10 mouse cellular contexts compared by ENCODE assay signal in genomic region chr8:26848098-26848772, GRCm38 (mm10).
A peak's percentile ranks its signal among the peaks of the same experiment; 100 is the strongest.
DNase-seq lines count a peak whose midpoint lies in the region; ATAC-seq lines count a peak whose summit lies in the region.
"Had no signal": no experiment of that assay in that cellular context is flagged by ENCODE, and none has a peak within 500 bp of the region (broad histone marks: within the 10 kb centered on the region; RNA-seq: fewer than 3 reads in every experiment).

No protein-coding gene starts in this region.

- H3K4me3 ChIP-seq in midbrain, embryonic 11.5 days (ENCODE audit: low read depth, low read length), result no peak overlapping the region
- H3K4me3 ChIP-seq in midbrain, embryonic 16.5 days (ENCODE audit: low read depth, low read length), result no peak overlapping the region
- H3K4me3 ChIP-seq: forebrain, embryonic 13.5 days had no signal

- H3K27me3 ChIP-seq in midbrain, embryonic 11.5 days (ENCODE audit: control insufficient read depth, insufficient read depth, low read length), result no peaks in the 10 kb centered on the region
- H3K27me3 ChIP-seq in midbrain, embryonic 16.5 days (ENCODE audit: control insufficient read depth, insufficient read depth, low read depth, low read length), result no peaks in the 10 kb centered on the region
- H3K27me3 ChIP-seq: forebrain, embryonic 13.5 days had no signal

- peak; percentile 46 for DNase-seq in adrenal gland, postnatal 14 days
- DNase-seq in adrenal gland, adult 8-10 months, result no peak
- peak; percentile 59 for DNase-seq in midbrain, embryonic 11.5 days (ENCODE audit: low spot score, missing footprints)
- peak; percentile 56 to 70 for DNase-seq in kidney, postnatal 4 days
- no peak for DNase-seq in right cerebral cortex, postnatal 4 days
- DNase-seq in layer of hippocampus, postnatal 25 days (ENCODE audit: extremely low spot score in 1 of 2, low spot score in 1 of 2), result no peak
- no peak for DNase-seq in retina, embryonic 14.5 days (ENCODE audit: low spot score)

- peaks cover 2% of the 10 kb centered on the region; the same call in 1 of the 2 replicates for H3K4me1 ChIP-seq in midbrain, embryonic 11.5 days (ENCODE audit: control insufficient read depth, insufficient read depth, low read length)
- H3K4me1 ChIP-seq in midbrain, embryonic 16.5 days (ENCODE audit: control insufficient read depth, insufficient read depth, low read length), result no peaks in the 10 kb centered on the region
- H3K4me1 ChIP-seq: forebrain, embryonic 13.5 days had no signal

- ATAC-seq in midbrain, embryonic 11.5 days (ENCODE audit: low FRiP score), result no peak
- no peak for ATAC-seq in midbrain, embryonic 16.5 days
- ATAC-seq: forebrain, embryonic 13.5 days had no signal

- H3K9ac ChIP-seq in midbrain, embryonic 11.5 days (ENCODE audit: low read length), result no peak overlapping the region
- H3K9ac ChIP-seq in midbrain, embryonic 16.5 days (ENCODE audit: low read depth, low read length), result no peak overlapping the region
- H3K9ac ChIP-seq: forebrain, embryonic 13.5 days; liver, embryonic 14.5 days had no signal

- no peaks in the 10 kb centered on the region for H3K36me3 ChIP-seq in midbrain, embryonic 11.5 days (ENCODE audit: control insufficient read depth, insufficient read depth, low read length)
- H3K36me3 ChIP-seq in midbrain, embryonic 16.5 days (ENCODE audit: control insufficient read depth, insufficient read depth, low read length), result no peaks in the 10 kb centered on the region

- no peaks in the 10 kb centered on the region for H3K9me3 ChIP-seq in midbrain, embryonic 11.5 days (ENCODE audit: control insufficient read depth, low read length)
- no peaks in the 10 kb centered on the region for H3K9me3 ChIP-seq in midbrain, embryonic 16.5 days (replicated peaks; ENCODE audit: control insufficient read depth, low read length, poor library complexity, severe bottlenecking)
- H3K9me3 ChIP-seq: forebrain, embryonic 13.5 days had no signal

- H3K4me2 ChIP-seq in midbrain, embryonic 11.5 days, result no peak overlapping the region
- no peak overlapping the region for H3K4me2 ChIP-seq in midbrain, embryonic 16.5 days (ENCODE audit: low read length)
- H3K4me2 ChIP-seq: forebrain, embryonic 13.5 days had no signal

- WGBS in midbrain, embryonic 11.5 days, result 88% methylated on average over 17 of the region's 17 CpGs
- WGBS in midbrain, embryonic 16.5 days, result 83% methylated on average over 17 of the region's 17 CpGs

- H3K27ac ChIP-seq in midbrain, embryonic 11.5 days (ENCODE audit: low read depth, low read length), result no peak overlapping the region
- no peak overlapping the region for H3K27ac ChIP-seq in midbrain, embryonic 16.5 days (ENCODE audit: low read length)
- H3K27ac ChIP-seq: forebrain, embryonic 13.5 days; liver, embryonic 14.5 days had no signal

Comparison
In these comparisons a context has a peak if more than half of its experiments do, and no peak if none do; other contexts are left out.
1. DNase-seq: peak in adrenal gland, postnatal 14 days (single experiment), midbrain, embryonic 11.5 days (single experiment) and kidney, postnatal 4 days (2 of 2); none in adrenal gland, adult 8-10 months (single experiment), right cerebral cortex, postnatal 4 days (single experiment), layer of hippocampus, postnatal 25 days (0 of 2) and retina, embryonic 14.5 days (single experiment).